Mouse (Mus musculus) G1E (cell line): Measurements from ENCODE around the gene Jph3.

ENCODE experiments used
- CTCF ChIP-seq: IDR thresholded peaks from 2 replicates; pipeline ENCODE4 v1.5.1; 2012; ENCODE audit warnings: low read depth, low read length, inconsistent platforms, mixed read lengths
- GATA1 ChIP-seq: IDR thresholded peaks from 2 replicates; pipeline ENCODE4 v1.6.1; 2012; ENCODE audit warnings: borderline replicate concordance, low read length, inconsistent platforms, mixed read lengths
- GATA2 ChIP-seq: IDR thresholded peaks from 2 replicates; pipeline ENCODE4 v1.6.1; 2012; ENCODE audit warnings: low read depth, low read length, inconsistent platforms, borderline replicate concordance
- TAL1 ChIP-seq: conservative IDR thresholded peaks from 2 replicates; pipeline ENCODE4 v1.6.1; 2012; ENCODE audit warnings: low read depth, low read length, inconsistent platforms, mixed read lengths

DNA sequence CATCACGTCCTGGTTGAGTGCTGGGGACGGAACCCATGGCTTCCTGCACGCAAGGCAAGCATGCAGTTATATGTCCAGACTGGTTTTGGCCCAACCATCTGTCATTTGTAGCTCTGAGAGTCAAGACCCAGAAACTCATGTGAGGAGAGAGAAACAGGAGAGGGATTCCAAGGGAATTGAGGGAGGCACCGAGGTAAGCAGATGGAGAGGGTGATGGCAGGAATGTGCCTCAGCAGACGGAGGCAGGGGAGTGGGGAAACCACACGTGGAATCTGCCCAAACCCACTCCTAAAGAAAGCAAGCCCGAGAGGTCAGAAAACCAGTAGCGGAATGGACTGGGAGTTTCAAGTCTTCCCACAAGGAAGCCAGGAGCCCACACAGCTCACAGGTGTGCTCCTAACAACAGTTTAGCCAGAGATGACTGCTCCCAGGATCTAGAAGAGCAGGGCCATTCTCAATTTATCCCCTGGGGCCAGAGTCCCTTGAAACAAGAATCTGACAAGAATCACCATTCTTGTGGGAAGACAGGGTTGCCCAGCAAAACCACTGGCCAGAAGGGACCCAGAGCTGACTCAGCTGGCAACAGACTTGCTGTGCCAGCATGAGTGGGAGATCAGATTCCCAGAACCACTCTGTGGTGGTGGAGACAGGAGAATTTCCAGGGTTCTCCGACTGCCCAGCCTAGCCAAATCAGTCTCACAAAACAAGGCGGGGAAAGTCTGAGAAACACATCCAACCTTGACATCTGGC, 46.2 kb upstream of the Jph3 start:
- TF ChIP-seq CTCF (no peak), TAL1 (no peak), GATA1 (no peak), GATA2 (no peak)
